Mouse (Mus musculus) adrenal gland, postnatal 0 days (tissue): Measurements from ENCODE around the gene Mrps12. TPM values are rescaled to one million over a fixed set of nuclear protein-coding genes. Genes with fewer than 3 reads are reported as not detected.

Source experiments
- polyA plus RNA-seq: library from polyadenylated mRNA; unstranded; fragments of >200 nt; fragmentation: Nextera tagmentation; extraction: Ambion mirVana; gene quantifications from 2 replicates; pipeline ENCODE4 v1.2.1, GENCODE M21; 2015

Mrps12 gene
- 130 and 197 TPM in 2 replicates for polyA plus RNA-seq

DNA sequence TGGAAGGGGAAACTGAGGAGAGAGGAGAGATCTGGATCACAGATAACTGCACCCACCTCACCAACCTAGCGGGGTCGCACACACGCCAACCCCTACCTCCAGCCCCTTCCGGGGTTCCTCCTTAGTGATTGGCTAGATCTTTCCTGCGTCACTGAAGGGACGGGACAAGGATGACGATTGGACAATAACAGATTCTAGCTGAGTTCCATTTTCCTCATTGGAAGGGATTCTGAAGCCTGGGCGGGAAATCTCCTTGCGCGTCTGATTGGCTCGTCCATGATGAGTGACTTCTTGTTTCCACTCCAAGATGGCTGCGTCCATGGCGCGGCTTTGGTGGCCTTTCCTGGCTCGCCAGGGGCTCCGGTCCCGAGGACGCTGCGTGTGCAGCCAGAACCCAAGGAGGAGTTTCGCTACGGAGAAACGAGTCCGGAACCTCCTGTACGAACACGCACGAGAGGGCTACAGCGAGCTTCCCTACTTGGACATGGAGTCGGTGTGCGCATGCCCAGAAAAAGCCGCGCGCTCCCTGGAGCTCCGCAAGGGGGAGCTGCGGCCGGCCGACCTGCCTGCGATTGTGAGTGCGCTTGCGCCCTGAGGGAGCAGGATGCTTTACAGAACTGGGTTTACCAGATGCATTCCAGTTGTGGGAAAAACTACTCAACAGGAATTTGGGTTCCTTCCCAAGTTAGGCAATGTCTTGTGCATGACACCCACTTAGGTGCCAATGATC is at the start of gene Mrps12, which contains the start of gene Sars2:
Gene Mrps12 (minus strand): TSS at position 112 of the 730 bp plus-strand sequence.
Gene Sars2 (plus strand): TSS at position 284 of the 730 bp plus-strand sequence.

DNA sequence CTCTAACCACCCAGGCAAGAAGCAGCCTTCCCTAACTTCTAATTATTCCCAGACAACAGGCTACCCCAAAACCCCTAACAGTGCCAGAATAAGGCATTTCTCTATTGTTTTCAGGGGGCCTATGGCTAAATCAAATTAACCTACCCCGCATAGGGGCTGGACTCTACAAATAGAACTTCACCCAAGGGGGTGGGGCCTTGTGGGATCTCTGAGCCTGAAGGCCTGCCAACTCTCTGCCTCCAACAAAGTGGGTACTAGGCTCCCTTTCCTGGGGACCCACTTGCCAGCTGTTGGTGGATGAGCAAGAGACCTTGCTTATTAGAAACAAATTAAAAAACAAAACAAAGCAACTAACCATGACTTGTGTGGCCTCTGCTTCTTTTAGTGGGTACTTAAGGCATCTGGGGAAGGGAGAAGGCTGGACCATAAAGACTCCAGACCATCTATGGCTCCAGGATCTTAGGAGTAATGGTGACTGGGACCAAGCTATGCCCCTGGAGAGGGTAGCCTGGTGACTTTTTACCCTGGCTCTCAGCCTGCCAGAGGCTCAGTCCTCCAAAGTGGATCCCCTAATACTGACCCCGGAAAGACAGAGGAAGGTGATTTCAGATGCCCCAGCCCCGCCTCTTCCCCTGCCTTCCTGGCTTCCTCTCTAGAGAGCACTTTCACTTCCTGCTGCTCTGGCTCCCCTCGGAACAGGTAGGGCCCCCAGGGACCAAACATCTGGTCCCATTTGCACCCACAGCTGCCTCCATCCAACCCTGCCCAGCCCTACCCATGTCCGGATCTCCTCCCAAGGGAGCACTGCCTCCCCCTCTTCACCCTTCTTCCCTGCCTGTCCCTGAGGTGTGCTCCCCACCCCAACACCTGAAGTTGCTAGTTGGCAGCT is 46.9 kb upstream of the Mrps12 start, which contains the start of gene Rinl:
Gene Rinl (plus strand): TSS at position 663 of the 889 bp plus-strand sequence.

DNA sequence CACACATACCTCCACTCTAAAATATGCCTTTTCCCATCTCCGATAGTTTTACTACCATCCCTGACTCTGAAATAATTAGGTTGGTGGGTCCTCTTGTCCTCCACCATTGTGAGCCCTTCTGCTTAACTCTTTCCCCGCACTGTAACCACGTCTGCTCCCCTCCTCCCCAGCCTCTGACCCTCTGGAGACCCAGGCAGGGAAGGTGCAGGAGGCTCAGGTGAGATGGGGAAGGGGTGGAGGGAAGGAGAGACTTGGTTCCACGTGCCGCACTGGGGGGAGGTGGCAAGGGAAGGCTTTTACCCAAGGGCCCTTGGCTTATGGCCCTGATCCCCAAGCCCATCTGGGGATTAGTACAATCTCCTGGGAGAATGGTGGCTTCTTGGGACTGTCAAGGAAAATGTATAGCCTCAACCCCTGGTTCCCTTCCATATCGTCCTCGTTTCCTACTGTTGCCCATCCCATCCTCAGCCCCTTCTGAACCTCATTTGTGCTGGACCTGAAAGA is 25.9 kb upstream of the Mrps12 start, which contains the start of gene Nfkbib:
Gene Nfkbib (minus strand): TSS at position 51 of the 504 bp plus-strand sequence.

GRCm38 (mm10) chr7:28766173-28766879 is 24.7 kb upstream of the Mrps12 start, which contains the start of gene Sirt2:
Gene Sirt2, plus strand, starts transcription at chr7:28766735.

DNA sequence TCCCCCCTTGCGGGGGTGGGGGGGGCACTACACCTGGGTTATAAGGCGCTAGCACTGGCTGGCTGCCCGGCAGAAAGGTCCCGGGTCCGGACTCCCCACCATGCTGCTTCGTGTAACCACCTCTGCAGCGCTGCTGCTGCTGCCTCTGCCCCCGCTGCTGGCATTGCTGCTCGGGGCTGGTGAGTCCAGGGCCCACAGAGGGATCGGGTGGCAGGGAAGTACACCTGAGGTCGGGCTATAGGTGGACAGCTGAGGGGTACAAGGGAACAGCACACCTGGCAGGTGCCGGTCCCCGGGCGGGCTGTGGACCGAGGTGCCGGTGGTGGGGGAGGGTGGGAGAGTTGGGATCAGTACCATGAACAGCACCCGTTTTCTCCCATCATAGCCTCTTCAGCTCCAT is 14.5 kb upstream of the Mrps12 start, which contains the start of gene Ccer2:
Gene Ccer2 (plus strand): TSS at position 96 of the 400 bp plus-strand sequence.

DNA sequence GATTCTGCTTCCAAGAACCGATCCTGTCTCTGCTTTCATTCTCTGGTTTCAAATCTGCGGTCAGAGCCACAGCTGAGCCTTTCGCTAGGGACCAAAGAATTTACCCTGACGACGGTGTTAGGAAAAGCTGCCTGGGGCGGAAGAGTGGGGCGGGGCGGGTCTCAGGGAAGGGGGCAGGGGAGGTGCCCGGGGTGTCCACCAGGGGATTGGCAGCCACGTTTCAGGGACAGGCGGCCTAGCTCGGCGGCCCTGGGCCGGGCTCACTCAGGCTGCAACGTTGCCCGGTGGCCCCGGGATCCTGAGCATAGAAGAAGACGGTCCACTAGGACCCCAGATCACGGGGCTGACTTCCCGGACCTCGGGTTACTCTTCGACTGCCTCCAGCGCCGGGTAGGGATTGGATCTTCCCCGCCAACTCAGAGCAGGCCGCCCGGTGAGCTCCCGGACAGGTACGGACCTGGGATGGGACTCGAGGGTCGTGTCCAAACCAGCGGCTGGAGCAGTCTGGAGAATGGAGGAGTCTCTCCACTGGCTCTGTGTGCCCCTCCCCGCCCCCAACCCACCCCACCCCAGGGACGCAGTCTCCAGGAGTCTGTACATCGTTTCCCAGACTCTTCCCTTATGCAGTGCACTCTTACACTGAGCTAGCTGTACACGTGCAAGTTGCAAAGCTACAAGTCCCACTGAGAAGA is 24.9 kb downstream of the Mrps12 start, which contains the start of gene Fbxo17:
Gene Fbxo17 (plus strand): TSS at position 215 of the 692 bp plus-strand sequence.

GRCm38 (mm10) chr7:28692545-28693320 is 48.9 kb downstream of the Mrps12 start, which contains the start of gene Fbxo27:
Gene Fbxo27, plus strand, starts transcription at chr7:28692849.

Other genes with a start within 250 kb of the Mrps12 start
- gene Ifnl2, start 231.4 kb downstream of the Mrps12 start, polyA plus RNA-seq: not detected in 2 replicates
- gene Ifnl3, start 219.0 kb downstream of the Mrps12 start, polyA plus RNA-seq: not detected in 2 replicates
- gene Sycn, start 200.9 kb downstream of the Mrps12 start, polyA plus RNA-seq: 0.26 and 0.57 TPM in 2 replicates
- gene Nccrp1, start 194.6 kb downstream of the Mrps12 start, polyA plus RNA-seq: 0.13 TPM in 1 of 2 replicates, not detected in the other
- 17.9 and 20.9 TPM in 2 replicates for gene Samd4b, start 143.7 kb downstream of the Mrps12 start, polyA plus RNA-seq
- 12.7 and 20.0 TPM in 2 replicates for gene Pak4, start 143.6 kb downstream of the Mrps12 start, polyA plus RNA-seq
- 0.17 TPM in 1 of 2 replicates, not detected in the other for gene Acp7, start 110.5 kb downstream of the Mrps12 start, polyA plus RNA-seq
- 3.2 and 5.1 TPM in 2 replicates for gene Fbxo27, start 49.0 kb downstream of the Mrps12 start, polyA plus RNA-seq
- gene Fbxo17, start 25.0 kb downstream of the Mrps12 start, polyA plus RNA-seq: 6.4 and 12.2 TPM in 2 replicates
- 7.9 and 19.9 TPM in 2 replicates for gene Sars2, start 172 bp upstream of the Mrps12 start, polyA plus RNA-seq
- gene Ccer2, start 14.4 kb upstream of the Mrps12 start, polyA plus RNA-seq: not detected in 2 replicates
- gene Sirt2, start 24.9 kb upstream of the Mrps12 start, polyA plus RNA-seq: 46.5 and 52.2 TPM in 2 replicates
- gene Nfkbib, start 25.7 kb upstream of the Mrps12 start, polyA plus RNA-seq: 30.7 and 43.9 TPM in 2 replicates
- 3.0 and 5.3 TPM in 2 replicates for gene Rinl, start 47.1 kb upstream of the Mrps12 start, polyA plus RNA-seq
- gene Hnrnpl, start 66.7 kb upstream of the Mrps12 start, polyA plus RNA-seq: 156 and 183 TPM in 2 replicates
- gene Ech1, start 83.4 kb upstream of the Mrps12 start, polyA plus RNA-seq: 541 and 544 TPM in 2 replicates
- 18.2 and 18.7 TPM in 2 replicates for gene Lgals4, start 92.0 kb upstream of the Mrps12 start, polyA plus RNA-seq
- gene Lgals7, start 122.0 kb upstream of the Mrps12 start, polyA plus RNA-seq: 9.4 and 14.7 TPM in 2 replicates
- 0.46 TPM in 1 of 2 replicates, not detected in the other for gene Capn12, start 139.6 kb upstream of the Mrps12 start, polyA plus RNA-seq
- gene Actn4, start 220.5 kb upstream of the Mrps12 start, polyA plus RNA-seq: 121 and 144 TPM in 2 replicates
- gene Eif3k, start 240.0 kb upstream of the Mrps12 start, polyA plus RNA-seq: 348 and 365 TPM in 2 replicates
- gene Map4k1, start 240.2 kb upstream of the Mrps12 start, polyA plus RNA-seq: 2.1 and 8.1 TPM in 2 replicates